Mouse (Mus musculus) heart, embryonic 11.5 days (tissue): ENCODE data around the gene A430078G23Rik. TPM values are rescaled to one million over a fixed set of nuclear protein-coding genes. Genes with fewer than 3 reads are reported as not detected.

Experiments
- ATAC-seq: fragments of 200-750 bp; cut with Nextera tagmentation; replicated peaks from 2 replicates; pipeline ENCODE4 v1.8.0; 2017; ENCODE audit warnings: moderate library complexity; ENCODE audit not compliant: insufficient number of reproducible peaks, low FRiP score, low TSS enrichment
- H3K27ac ChIP-seq: fragments of 300-500 bp; sonication (generic); 2 replicates; pipeline ENCODE4 v1.5.1; 2014; ENCODE audit warnings: mild to moderate bottlenecking, low read depth, low read length
- H3K27me3 ChIP-seq: fragments of 300-500 bp; sonication (generic); 2 replicates; pipeline ENCODE4 v1.6.1; 2014; ENCODE audit warnings: mild to moderate bottlenecking, low read length, mixed read lengths; ENCODE audit not compliant: control insufficient read depth, insufficient read depth
- H3K36me3 ChIP-seq: fragments of 300-500 bp; sonication (generic); 2 replicates; pipeline ENCODE4 v1.6.1; 2014; ENCODE audit warnings: mild to moderate bottlenecking, low read length, moderate library complexity, mixed read lengths; ENCODE audit not compliant: control insufficient read depth, insufficient read depth
- H3K4me1 ChIP-seq: fragments of 300-500 bp; sonication (generic); 2 replicates; pipeline ENCODE4 v1.6.1; 2014; ENCODE audit warnings: low read length; ENCODE audit not compliant: control insufficient read depth, insufficient read depth
- H3K4me2 ChIP-seq: fragments of 300-500 bp; sonication (generic); 2 replicates; pipeline ENCODE4 v1.6.1; 2014; ENCODE audit warnings: mild to moderate bottlenecking, moderate library complexity
- H3K4me3 ChIP-seq: fragments of 300-500 bp; sonication (generic); 2 replicates; pipeline ENCODE4 v1.5.1; 2014; ENCODE audit warnings: low read depth, low read length
- H3K9ac ChIP-seq: fragments of 300-500 bp; sonication (generic); 2 replicates; pipeline ENCODE4 v1.6.1; 2014; ENCODE audit warnings: mild to moderate bottlenecking, low read depth, low read length, moderate library complexity
- H3K9me3 ChIP-seq: fragments of 300-500 bp; sonication (generic); replicated peaks from 2 replicates; pipeline ENCODE4 v1.6.1; 2016; ENCODE audit warnings: low read length; ENCODE audit not compliant: control insufficient read depth
- WGBS: fragments of 180-500 bp; shearing (Covaris S2); extraction: QIAGEN DNeasy Blood & Tissue Kit; methylation state at CpG from one replicate; pipeline ENCODE4 v1.1.7; 2014; ENCODE audit not compliant: insufficient replicate concordance; 5-methylcytosine and 5-hydroxymethylcytosine counted together
- polyA plus RNA-seq: library from polyadenylated mRNA; unstranded; fragments of >200 nt; fragmentation: Nextera tagmentation; extraction: Ambion mirVana; gene quantifications from 2 replicates; pipeline ENCODE4 v1.2.1, GENCODE M21; 2014

Gene A430078G23Rik
- polyA plus RNA-seq, 1 experiment from 2014 or later: 0.10 TPM

GRCm38 (mm10) chr8:3411901-3412301 is 58.7 kb downstream of the A430078G23Rik start:
- ATAC-seq: no peak
- no peak overlapping the region for H3K4me3 ChIP-seq
- WGBS: 48% methylated on average over 7 of the region's 7 CpGs
- no peaks in the 10 kb centered on the region for H3K36me3 ChIP-seq
- H3K9ac ChIP-seq: no peak overlapping the region
- no peaks in the 10 kb centered on the region for H3K27me3 ChIP-seq
- peaks cover 19% of the 10 kb centered on the region for H3K4me1 ChIP-seq
- no peak overlapping the region for H3K27ac ChIP-seq
- H3K4me2 ChIP-seq: no peak overlapping the region
- no peaks in the 10 kb centered on the region for H3K9me3 ChIP-seq

- WGBS: 96% methylated on average over 1 of the region's 1 CpGs
- H3K9me3 ChIP-seq: no peaks in the 10 kb centered on the region
- no peak overlapping the region for H3K4me3 ChIP-seq
- H3K27me3 ChIP-seq: no peaks in the 10 kb centered on the region
- no peak overlapping the region for H3K9ac ChIP-seq
- no peak overlapping the region for H3K4me2 ChIP-seq
- H3K4me1 ChIP-seq: peaks cover 29% of the 10 kb centered on the region
- ATAC-seq: no peak
- H3K36me3 ChIP-seq: no peaks in the 10 kb centered on the region
- H3K27ac ChIP-seq: no peak overlapping the region
Measured at GRCm38 (mm10) chr8:3412816-3413215, 59.6 kb downstream of the A430078G23Rik start.

GRCm38 (mm10) chr8:3414639-3415190 is 61.5 kb downstream of the A430078G23Rik start:
- H3K27ac ChIP-seq: no peak overlapping the region
- H3K9me3 ChIP-seq: no peaks in the 10 kb centered on the region
- H3K36me3 ChIP-seq: no peaks in the 10 kb centered on the region
- H3K4me2 ChIP-seq: no peak overlapping the region
- WGBS: 70% methylated on average over 6 of the region's 6 CpGs
- 0 out of 2 replicates have a peak overlapping the region, but pooled peaks have one; percentile 4 for H3K9ac ChIP-seq
- no peak overlapping the region for H3K4me3 ChIP-seq
- ATAC-seq: no peak
- peaks cover 36% of the 10 kb centered on the region for H3K4me1 ChIP-seq
- H3K27me3 ChIP-seq: no peaks in the 10 kb centered on the region

- no peaks in the 10 kb centered on the region for H3K27me3 ChIP-seq
- WGBS: 69% methylated on average over 4 of the region's 4 CpGs
- H3K27ac ChIP-seq: no peak overlapping the region
- ATAC-seq: no peak
- peaks cover 37% of the 10 kb centered on the region for H3K4me1 ChIP-seq
- H3K9me3 ChIP-seq: no peaks in the 10 kb centered on the region
- H3K36me3 ChIP-seq: no peaks in the 10 kb centered on the region
- H3K9ac ChIP-seq: no peak overlapping the region
- H3K4me3 ChIP-seq: no peak overlapping the region
- no peak overlapping the region for H3K4me2 ChIP-seq
Measured at GRCm38 (mm10) chr8:3415259-3415658, 62.0 kb downstream of the A430078G23Rik start.

- H3K4me2 ChIP-seq: no peak overlapping the region
- H3K36me3 ChIP-seq: no peaks in the 10 kb centered on the region
- WGBS: 86% methylated on average over 6 of the region's 6 CpGs
- no peaks in the 10 kb centered on the region for H3K9me3 ChIP-seq
- H3K4me3 ChIP-seq: no peak overlapping the region
- H3K27me3 ChIP-seq: no peaks in the 10 kb centered on the region
- H3K4me1 ChIP-seq: peaks cover 39% of the 10 kb centered on the region
- H3K27ac ChIP-seq: no peak overlapping the region
- no peak for ATAC-seq
- no peak overlapping the region for H3K9ac ChIP-seq
Measured at GRCm38 (mm10) chr8:3415661-3416060, 62.4 kb downstream of the A430078G23Rik start.

- H3K4me1 ChIP-seq: peaks cover 37% of the 10 kb centered on the region
- no peak overlapping the region for H3K4me3 ChIP-seq
- no peaks in the 10 kb centered on the region for H3K27me3 ChIP-seq
- no peaks in the 10 kb centered on the region for H3K36me3 ChIP-seq
- H3K9me3 ChIP-seq: no peaks in the 10 kb centered on the region
- H3K4me2 ChIP-seq: no peak overlapping the region
- peak overlapping the region; percentile 73; the same call in 1 of the 2 replicates for H3K27ac ChIP-seq
- no peak for ATAC-seq
- no peak overlapping the region for H3K9ac ChIP-seq
- 43% methylated on average over 4 of the region's 4 CpGs for WGBS
Measured at GRCm38 (mm10) chr8:3416846-3417245, 63.6 kb downstream of the A430078G23Rik start.

- Histone ChIP-seq H3K27me3 (no peaks in the 10 kb centered on the region), H3K9ac (peak overlapping the region; percentile 49; the same call in 1 of the 2 replicates), H3K4me2 (peak overlapping the region; percentile 51), H3K4me1 (peaks cover 37% of the 10 kb centered on the region), H3K27ac (peak overlapping the region; percentile 73), H3K36me3 (no peaks in the 10 kb centered on the region), H3K9me3 (no peaks in the 10 kb centered on the region), H3K4me3 (0 out of 2 replicates have a peak overlapping the region, but pooled peaks have one; percentile 2)
- 5% methylated on average over 8 of the region's 8 CpGs for WGBS
- ATAC-seq: no peak; the same call in 1 of the 2 replicates
Measured at GRCm38 (mm10) chr8:3417455-3417854, 64.2 kb downstream of the A430078G23Rik start.

GRCm38 (mm10) chr8:3418101-3418500 is 64.9 kb downstream of the A430078G23Rik start:
- Histone ChIP-seq H3K4me2 (peak overlapping the region; percentile 51; the same call in 1 of the 2 replicates), H3K4me3 (no peak overlapping the region), H3K27me3 (no peaks in the 10 kb centered on the region), H3K27ac (peak overlapping the region; percentile 73; the same call in 1 of the 2 replicates), H3K9ac (0 out of 2 replicates have a peak overlapping the region, but pooled peaks have one; percentile 49), H3K4me1 (peaks cover 37% of the 10 kb centered on the region), H3K36me3 (no peaks in the 10 kb centered on the region), H3K9me3 (no peaks in the 10 kb centered on the region)
- WGBS: 58% methylated on average over 1 of the region's 1 CpGs
- no peak for ATAC-seq
